In genomic region chr3:153324307-153324706, GRCm38 (mm10) we compare ENCODE assay signal across 14 mouse cellular contexts.
"Had no signal": no experiment of that assay in that cellular context is flagged by ENCODE, and none has a peak within 500 bp of the region (broad histone marks: within the 10 kb centered on the region; RNA-seq: fewer than 3 reads in every experiment).

No protein-coding gene starts in this region.

- ATAC-seq: midbrain, embryonic 16.5 days had no signal

- H3K27ac ChIP-seq: kidney, postnatal 0 days; liver, embryonic 13.5 days; midbrain, embryonic 12.5 days; neural tube, embryonic 13.5 days had no signal

- H3K4me1 ChIP-seq: liver, embryonic 13.5 days; midbrain, embryonic 12.5 days; neural tube, embryonic 13.5 days had no signal

- H3K27me3 ChIP-seq: liver, embryonic 13.5 days; midbrain, embryonic 12.5 days; neural tube, embryonic 13.5 days had no signal

- DNase-seq: kidney, adult 2 months; kidney, postnatal 25 days; liver, embryonic 13.5 days; lung, adult 2 months; lung, postnatal 14 days; lung, postnatal 4 days; thymus, adult 2 months; thymus, postnatal 14 days; thymus, postnatal 4 days had no signal

- H3K4me3 ChIP-seq: liver, embryonic 13.5 days; midbrain, embryonic 12.5 days; myocyte; neural tube, embryonic 13.5 days had no signal
